In the genomic region with DNA sequence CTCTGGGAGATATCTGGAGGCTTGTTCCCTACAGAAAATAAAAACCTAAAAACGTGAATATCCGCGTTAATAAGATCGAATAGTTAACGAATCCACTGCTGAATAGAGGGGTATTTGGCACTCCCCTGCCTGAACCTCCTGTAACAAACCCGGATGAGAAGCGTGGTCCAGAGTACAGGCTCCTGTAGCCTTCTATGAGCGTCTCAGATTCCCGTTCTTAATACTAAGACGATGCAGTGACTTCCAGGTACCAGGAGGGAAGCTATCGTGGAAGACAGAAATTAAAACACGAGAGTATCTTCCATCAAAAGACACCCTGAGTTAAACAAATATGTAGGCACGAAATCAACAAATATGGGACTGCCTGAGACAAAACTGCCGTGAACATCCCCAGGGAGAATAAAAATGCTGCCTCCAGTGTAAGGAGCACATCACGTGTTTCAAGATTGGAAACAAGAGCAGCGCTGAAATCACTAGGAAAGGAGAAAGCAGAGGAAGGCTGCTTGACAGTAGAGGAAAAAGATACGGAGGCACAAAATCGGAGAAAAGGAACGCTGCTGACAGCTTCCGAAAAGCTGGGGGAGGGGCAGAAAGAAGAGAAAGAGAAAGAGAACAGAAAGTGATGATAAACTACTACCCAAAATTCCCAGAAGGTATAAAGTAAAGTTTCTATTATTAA, we compare ENCODE assay signal across 11 mouse cellular contexts.
DNase-seq lines count a peak whose midpoint lies in the region; ATAC-seq lines count a peak whose summit lies in the region.
"Had no signal": no experiment of that assay in that cellular context is flagged by ENCODE, and none has a peak within 500 bp of the region (broad histone marks: within the 10 kb centered on the region; RNA-seq: fewer than 3 reads in every experiment).

No protein-coding gene starts in this region.

- no peaks in the 10 kb centered on the region for H3K36me3 ChIP-seq in hindbrain, embryonic 14.5 days (replicated peaks; ENCODE audit: control insufficient read depth, insufficient read depth)
- no peaks in the 10 kb centered on the region for H3K36me3 ChIP-seq in hindbrain, embryonic 10.5 days
- H3K36me3 ChIP-seq in heart, embryonic 15.5 days, result no peaks in the 10 kb centered on the region
- H3K36me3 ChIP-seq in stomach, embryonic 16.5 days (ENCODE audit: control insufficient read depth, insufficient read depth, low read length), result no peaks in the 10 kb centered on the region
- H3K36me3 ChIP-seq: liver, embryonic 13.5 days; neural tube, embryonic 12.5 days had no signal

- H3K9me3 ChIP-seq in hindbrain, embryonic 14.5 days (ENCODE audit: control insufficient read depth, low read length), result 0 out of 2 replicates have a peak, but pooled peaks cover 3% of the 10 kb centered on the region
- peaks cover 8% of the 10 kb centered on the region; the same call in 1 of the 2 replicates for H3K9me3 ChIP-seq in hindbrain, embryonic 10.5 days
- H3K9me3 ChIP-seq in heart, embryonic 15.5 days (replicated peaks), result peaks cover 9% of the 10 kb centered on the region
- H3K9me3 ChIP-seq in stomach, embryonic 16.5 days (replicated peaks; ENCODE audit: control insufficient read depth, low read length), result peaks cover 10% of the 10 kb centered on the region

- no peak overlapping the region for H3K27ac ChIP-seq in hindbrain, embryonic 14.5 days
- no peak overlapping the region for H3K27ac ChIP-seq in hindbrain, embryonic 10.5 days
- H3K27ac ChIP-seq in heart, embryonic 15.5 days, result no peak overlapping the region
- H3K27ac ChIP-seq in stomach, embryonic 16.5 days (ENCODE audit: low read length), result no peak overlapping the region
- H3K27ac ChIP-seq: liver, embryonic 13.5 days; neural tube, embryonic 12.5 days had no signal

- no peaks in the 10 kb centered on the region for H3K4me1 ChIP-seq in hindbrain, embryonic 14.5 days (replicated peaks; ENCODE audit: control insufficient read depth, insufficient read depth, low read length)
- H3K4me1 ChIP-seq in hindbrain, embryonic 10.5 days (replicated peaks), result no peaks in the 10 kb centered on the region
- peaks cover 4% of the 10 kb centered on the region for H3K4me1 ChIP-seq in heart, embryonic 15.5 days (replicated peaks)
- H3K4me1 ChIP-seq in stomach, embryonic 16.5 days (ENCODE audit: control insufficient read depth, insufficient read depth, low read length), result no peaks in the 10 kb centered on the region
- H3K4me1 ChIP-seq: liver, embryonic 13.5 days; neural tube, embryonic 12.5 days had no signal

- no peak for ATAC-seq in hindbrain, embryonic 14.5 days (ENCODE audit: low FRiP score)
- no peak for ATAC-seq in heart, embryonic 15.5 days (replicated peaks; ENCODE audit: insufficient number of reproducible peaks, insufficient read depth, low FRiP score, low read depth)
- no peak for ATAC-seq in stomach, embryonic 16.5 days (ENCODE audit: insufficient read depth, low FRiP score)
- ATAC-seq in activated CD4-positive, CD25-positive, alpha-beta regulatory T cell, adult 4 months, result no peak

- peak; percentile 38 for DNase-seq in hindbrain, embryonic 14.5 days (ENCODE audit: low spot score)
- DNase-seq in hindbrain, embryonic 10.5 days (ENCODE audit: low spot score), result no peak
- DNase-seq in right cerebral cortex, adult 18-20 months, result peak; percentile 29
- DNase-seq in right cerebral cortex, postnatal 36 days (ENCODE audit: low spot score in 2 of 2), result no peak
- DNase-seq in natural killer cell, adult 2 months (ENCODE audit: low spot score in 2 of 2), result no peak
- DNase-seq: kidney, adult 11 months; liver, embryonic 13.5 days had no signal

- WGBS in hindbrain, embryonic 14.5 days, result 79% methylated on average over 20 of the region's 20 CpGs
- WGBS in hindbrain, embryonic 10.5 days, result 83% methylated on average over 20 of the region's 20 CpGs
- 70% methylated on average over 20 of the region's 20 CpGs for WGBS in heart, embryonic 15.5 days
- WGBS in stomach, embryonic 16.5 days, result 76% methylated on average over 20 of the region's 20 CpGs

- H3K27me3 ChIP-seq in hindbrain, embryonic 14.5 days (ENCODE audit: control insufficient read depth, insufficient read depth, low read length), result no peaks in the 10 kb centered on the region
- H3K27me3 ChIP-seq in hindbrain, embryonic 10.5 days (ENCODE audit: insufficient read depth, poor library complexity, severe bottlenecking), result no peaks in the 10 kb centered on the region
- no peaks in the 10 kb centered on the region for H3K27me3 ChIP-seq in heart, embryonic 15.5 days
- H3K27me3 ChIP-seq in stomach, embryonic 16.5 days (ENCODE audit: control insufficient read depth, insufficient read depth, low read length), result no peaks in the 10 kb centered on the region
- H3K27me3 ChIP-seq: liver, embryonic 13.5 days; neural tube, embryonic 12.5 days had no signal

- H3K9ac ChIP-seq in hindbrain, embryonic 14.5 days, result no peak overlapping the region
- H3K9ac ChIP-seq in heart, embryonic 15.5 days, result no peak overlapping the region
- no peak overlapping the region for H3K9ac ChIP-seq in stomach, embryonic 16.5 days (ENCODE audit: low read length)
- H3K9ac ChIP-seq: liver, embryonic 13.5 days; neural tube, embryonic 12.5 days had no signal

- peak overlapping the region; percentile 30 for H3K4me2 ChIP-seq in hindbrain, embryonic 14.5 days (replicated peaks)
- H3K4me2 ChIP-seq in heart, embryonic 15.5 days, result peak overlapping the region; percentile 43
- H3K4me2 ChIP-seq in stomach, embryonic 16.5 days (ENCODE audit: low read depth, low read length), result peak overlapping the region; percentile 17
- H3K4me2 ChIP-seq: liver, embryonic 13.5 days; neural tube, embryonic 12.5 days had no signal

- H3K4me3 ChIP-seq in hindbrain, embryonic 14.5 days (replicated peaks; ENCODE audit: low read length), result no peak overlapping the region
- H3K4me3 ChIP-seq in hindbrain, embryonic 10.5 days, result no peak overlapping the region
- H3K4me3 ChIP-seq in heart, embryonic 15.5 days, result peak overlapping the region; percentile 16
- no peak overlapping the region for H3K4me3 ChIP-seq in stomach, embryonic 16.5 days (replicated peaks; ENCODE audit: low read length)
- H3K4me3 ChIP-seq: liver, embryonic 13.5 days; neural tube, embryonic 12.5 days had no signal

Comparison
In these comparisons a context has a peak if more than half of its experiments do, and no peak if none do; other contexts are left out.
1. DNase-seq: peak in hindbrain, embryonic 14.5 days (single experiment) and right cerebral cortex, adult 18-20 months (single experiment); none in hindbrain, embryonic 10.5 days (single experiment), right cerebral cortex, postnatal 36 days (0 of 2) and natural killer cell, adult 2 months (0 of 2).
2. Peak in every context shown above with its lines, with median percentiles within 50 percentile points of each other: H3K4me2 ChIP-seq.